15 mouse cellular contexts compared by ENCODE assay signal in the genomic region with DNA sequence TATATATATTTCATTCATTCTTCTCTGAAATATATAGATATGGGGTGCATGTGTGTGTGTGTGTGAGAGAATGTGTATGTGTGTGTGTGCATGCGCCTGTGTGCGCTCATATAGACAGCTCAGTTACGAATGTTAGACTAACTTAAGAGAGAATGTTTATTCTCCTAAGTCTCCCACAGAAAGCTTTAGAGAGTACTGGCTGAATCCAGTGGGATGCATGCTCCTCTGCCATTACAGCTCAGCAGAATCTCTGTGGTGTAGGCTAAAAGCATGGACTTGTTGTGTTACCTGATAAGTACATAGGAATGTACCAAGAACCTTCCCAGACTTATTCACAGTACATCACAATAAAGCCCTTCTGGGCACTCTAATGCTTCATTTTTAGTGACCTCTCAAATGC. TPM values are rescaled to one million over a fixed set of nuclear protein-coding genes. Genes with fewer than 3 reads are reported as not detected.
DNase-seq lines count a peak whose midpoint lies in the region; ATAC-seq and TF ChIP-seq lines count a peak whose summit lies in the region.
"Had no signal": no experiment of that assay in that cellular context is flagged by ENCODE, and none has a peak within 500 bp of the region (broad histone marks: within the 10 kb centered on the region; RNA-seq: fewer than 3 reads in every experiment).

No protein-coding gene starts in this region.

- H3K27me3 ChIP-seq in heart, embryonic 15.5 days = no peaks in the 10 kb centered on the region
- peaks cover 69% of the 10 kb centered on the region for H3K27me3 ChIP-seq in midbrain, embryonic 10.5 days (ENCODE audit: low read depth, poor library complexity, severe bottlenecking)
- no peaks in the 10 kb centered on the region for H3K27me3 ChIP-seq in midbrain, postnatal 0 days (ENCODE audit: insufficient read depth, low read length)
- H3K27me3 ChIP-seq in midbrain, embryonic 15.5 days (replicated peaks) = peaks cover 10% of the 10 kb centered on the region
- H3K27me3 ChIP-seq: CH12.LX had no signal

- peak; percentile 24 for DNase-seq in embryo, embryonic 10.5 days (ENCODE audit: low spot score)
- DNase-seq in embryo, embryonic 10 days (ENCODE audit: low spot score) = no peak
- no peak for DNase-seq in heart, postnatal 10 days
- no peak for DNase-seq in midbrain, embryonic 10.5 days (ENCODE audit: low spot score)
- DNase-seq in midbrain, postnatal 0 days (ENCODE audit: low spot score) = no peak
- no peak for DNase-seq in spleen, postnatal 14 days (ENCODE audit: low spot score in 2 of 2)
- DNase-seq: adrenal gland, postnatal 14 days; cerebellum, adult 8-10 months; kidney, postnatal 10 days; lung, postnatal 4 days had no signal

- H3K36me3 ChIP-seq in heart, embryonic 15.5 days = no peaks in the 10 kb centered on the region
- H3K36me3 ChIP-seq in midbrain, embryonic 10.5 days = 0 out of 2 replicates have a peak, but pooled peaks cover 3% of the 10 kb centered on the region
- H3K36me3 ChIP-seq in midbrain, postnatal 0 days (ENCODE audit: insufficient read depth, low read length) = no peaks in the 10 kb centered on the region
- no peaks in the 10 kb centered on the region for H3K36me3 ChIP-seq in midbrain, embryonic 15.5 days (replicated peaks)
- H3K36me3 ChIP-seq: limb, embryonic 13.5 days had no signal

- no peak overlapping the region for H3K4me2 ChIP-seq in heart, embryonic 15.5 days
- H3K4me2 ChIP-seq in midbrain, postnatal 0 days (ENCODE audit: low read depth, low read length, poor library complexity, severe bottlenecking) = no peak overlapping the region
- no peak overlapping the region for H3K4me2 ChIP-seq in midbrain, embryonic 15.5 days

- no peak overlapping the region for H3K4me3 ChIP-seq in heart, embryonic 15.5 days
- H3K4me3 ChIP-seq in midbrain, embryonic 10.5 days = no peak overlapping the region
- no peak overlapping the region for H3K4me3 ChIP-seq in midbrain, postnatal 0 days (ENCODE audit: low read depth, low read length)
- no peak overlapping the region for H3K4me3 ChIP-seq in midbrain, embryonic 15.5 days

- no peak overlapping the region for H3K9ac ChIP-seq in heart, embryonic 15.5 days
- H3K9ac ChIP-seq in midbrain, postnatal 0 days (replicated peaks; ENCODE audit: low read length, poor library complexity, severe bottlenecking) = no peak overlapping the region
- no peak overlapping the region for H3K9ac ChIP-seq in midbrain, embryonic 15.5 days

- TF ChIP-seq CTCF in midbrain, postnatal 0 days (IDR thresholded peaks at IDR 0.05) = no peak

- no peaks in the 10 kb centered on the region for H3K9me3 ChIP-seq in heart, embryonic 15.5 days (replicated peaks)
- H3K9me3 ChIP-seq in midbrain, embryonic 10.5 days (replicated peaks) = no peaks in the 10 kb centered on the region
- H3K9me3 ChIP-seq in midbrain, postnatal 0 days (ENCODE audit: low read length) = no peaks in the 10 kb centered on the region
- H3K9me3 ChIP-seq in midbrain, embryonic 15.5 days = no peaks in the 10 kb centered on the region
- H3K9me3 ChIP-seq: limb, embryonic 13.5 days had no signal

- intact Hi-C loops in heart, postnatal 10 days (cut with DNase I) = no loop called here

- 89% methylated on average over 3 of the region's 3 CpGs for WGBS in heart, embryonic 15.5 days
- WGBS in midbrain, embryonic 10.5 days = 73% methylated on average over 3 of the region's 3 CpGs
- WGBS in midbrain, postnatal 0 days = 68% methylated on average over 3 of the region's 3 CpGs
- WGBS in midbrain, embryonic 15.5 days = 60% methylated on average over 3 of the region's 3 CpGs

- H3K27ac ChIP-seq in heart, embryonic 15.5 days = peak overlapping the region; percentile 39; the same call in 1 of the 2 replicates
- H3K27ac ChIP-seq in midbrain, embryonic 10.5 days (replicated peaks) = peak overlapping the region; percentile 86
- no peak overlapping the region for H3K27ac ChIP-seq in midbrain, postnatal 0 days (ENCODE audit: low read depth, low read length)
- 0 out of 2 replicates have a peak overlapping the region, but pooled peaks have one; percentile 6 for H3K27ac ChIP-seq in midbrain, embryonic 15.5 days
- H3K27ac ChIP-seq: limb, embryonic 13.5 days had no signal

- H3K4me1 ChIP-seq in heart, embryonic 15.5 days (replicated peaks) = peaks cover 19% of the 10 kb centered on the region
- peaks cover 49% of the 10 kb centered on the region for H3K4me1 ChIP-seq in midbrain, embryonic 10.5 days
- H3K4me1 ChIP-seq in midbrain, postnatal 0 days (ENCODE audit: insufficient read depth, low read length) = no peaks in the 10 kb centered on the region
- H3K4me1 ChIP-seq in midbrain, embryonic 15.5 days = peaks cover 21% of the 10 kb centered on the region

- ATAC-seq in heart, embryonic 15.5 days (replicated peaks; ENCODE audit: insufficient number of reproducible peaks, insufficient read depth, low FRiP score, low read depth) = no peak
- ATAC-seq in midbrain, postnatal 0 days (ENCODE audit: low FRiP score) = no peak
- no peak for ATAC-seq in midbrain, embryonic 15.5 days (replicated peaks)

RNA-seq across cellular contexts. Expression of a gene that starts 55.6 kb away (rescaled TPM):
- 24.0 and 25.7 TPM in 2 replicates for polyA plus RNA-seq in heart, embryonic 15.5 days (2015; fragmentation: Nextera tagmentation; extraction: Ambion mirVana)
- 10 to 100 TPM; 22.4 to 27.5 TPM for total RNA-seq in heart, postnatal 10 days (2021)
- polyA plus RNA-seq in midbrain, embryonic 10.5 days (2016; fragmentation: Nextera tagmentation; extraction: Ambion mirVana) = 34.4 and 44.0 TPM in 2 replicates
- 121 and 147 TPM in 2 replicates for total RNA-seq in midbrain, postnatal 0 days (2014; rRNA removed)
- 52.1 and 58.3 TPM in 2 replicates for polyA plus RNA-seq in midbrain, postnatal 0 days (2015; fragmentation: Nextera tagmentation; extraction: Ambion mirVana)
- polyA plus RNA-seq in midbrain, embryonic 15.5 days (2015; fragmentation: Nextera tagmentation; extraction: Ambion mirVana) = 74.1 and 86.9 TPM in 2 replicates
- total RNA-seq: CH12.LX; granulocyte monocyte progenitor cell, adult 5-6 weeks had no signal
